Mouse (Mus musculus) liver, embryonic 14.5 days (tissue): Measurements from ENCODE around the gene Htr5b. TPM values are rescaled to one million over a fixed set of nuclear protein-coding genes. Genes with fewer than 3 reads are reported as not detected.

Experiments used
- ATAC-seq: fragments of 200-750 bp; cut with Nextera tagmentation; 2 replicates; pipeline ENCODE4 v1.8.0; 2017; ENCODE audit warnings: moderate number of reproducible peaks, mild to moderate bottlenecking, moderate library complexity; ENCODE audit not compliant: insufficient read depth
- DNase-seq, 3 experiments: peaks; one replicate each; pipeline ENCODE4 v3.0.0-alpha.2; 2012 to 2013; ENCODE audit warnings: low read depth in 3 of 3, low spot score in 3 of 3
- H3K27ac ChIP-seq: fragments of 300-500 bp; sonication (generic); 2 replicates; pipeline ENCODE4 v1.5.1; 2014; ENCODE audit warnings: moderate library complexity, mild to moderate bottlenecking, control low read depth, inconsistent platforms
- H3K27me3 ChIP-seq: fragments of 300-500 bp; sonication (generic); 2 replicates; pipeline ENCODE4 v1.6.1; 2014; ENCODE audit warnings: mild to moderate bottlenecking, low read length, moderate library complexity; ENCODE audit not compliant: control insufficient read depth, insufficient read depth
- H3K36me3 ChIP-seq: fragments of 300-500 bp; sonication (generic); replicated peaks from 2 replicates; pipeline ENCODE4 v1.6.1; 2014; ENCODE audit warnings: low read depth; ENCODE audit not compliant: control insufficient read depth, insufficient read depth
- H3K4me1 ChIP-seq, 2 experiments: fragments of 200-500 bp in 1 of 2; fragments of 300-500 bp in 1 of 2; sonication (generic) in 1 of 2; replicated peaks; 2 replicates each; pipeline ENCODE4 v1.6.1; 2012 to 2014; ENCODE audit warnings: antibody characterized with exemption in 1 of 2, inconsistent platforms in 1 of 2, low read length in 1 of 2; ENCODE audit not compliant: control insufficient read depth in 2 of 2, insufficient read depth in 2 of 2
- H3K4me2 ChIP-seq: fragments of 300-500 bp; sonication (generic); 2 replicates; pipeline ENCODE4 v1.6.1; 2014; ENCODE audit warnings: low read depth, mild to moderate bottlenecking, control low read depth, moderate library complexity
- H3K4me3 ChIP-seq, 2 experiments: fragments of 200-500 bp in 1 of 2; fragments of 300-500 bp in 1 of 2; sonication (generic) in 1 of 2; 2 replicates each; pipeline ENCODE4 v1.5.1; 2012 to 2014; ENCODE audit warnings: low read depth in 2 of 2, low read length in 2 of 2, mild to moderate bottlenecking in 2 of 2, control low read depth in 1 of 2, inconsistent platforms in 1 of 2, moderate library complexity in 1 of 2; ENCODE audit not compliant: insufficient read depth in 1 of 2
- H3K9ac ChIP-seq: fragments of 300-500 bp; sonication (generic); replicated peaks from 2 replicates; pipeline ENCODE4 v1.6.1; 2014; ENCODE audit warnings: mild to moderate bottlenecking, control low read depth, moderate library complexity
- H3K9me3 ChIP-seq: fragments of 300-500 bp; sonication (generic); 2 replicates; pipeline ENCODE4 v1.6.1; 2016; ENCODE audit warnings: low read length, mixed read lengths; ENCODE audit not compliant: control insufficient read depth
- CTCF ChIP-seq: IDR thresholded peaks from 2 replicates; pipeline ENCODE4 v1.5.1; 2016; ENCODE audit warnings: antibody characterized with exemption, low read depth, control low read depth
- EP300 ChIP-seq: IDR thresholded peaks from 2 replicates; pipeline ENCODE4 v1.6.1; 2016; ENCODE audit warnings: antibody characterized with exemption, low read depth
- WGBS: fragments of 180-500 bp; shearing (Covaris S2); extraction: QIAGEN DNeasy Blood & Tissue Kit; methylation state at CpG from one replicate; pipeline ENCODE4 v1.1.7; 2014; ENCODE audit not compliant: insufficient replicate concordance; 5-methylcytosine and 5-hydroxymethylcytosine counted together
- polyA plus RNA-seq, 2 experiments: library from polyadenylated mRNA; depleted of rRNA in 1 of 2; stranded (reverse) in 1 of 2; unstranded in 1 of 2; fragments of >200 nt; fragmentation: Nextera tagmentation in 1 of 2; extraction: Ambion mirVana in 1 of 2; gene quantifications; 2 replicates each; pipeline versions ENCODE4 v1.2.1 to v1.2.3; 2012 to 2014

Gene Htr5b
- polyA plus RNA-seq, 2 experiments = not detected

- no peak overlapping the region for H3K27ac ChIP-seq
- H3K4me3 ChIP-seq = no peak overlapping the region
- no peak overlapping the region for H3K9ac ChIP-seq
- no peaks in the 10 kb centered on the region for H3K9me3 ChIP-seq
- peaks cover 9% of the 10 kb centered on the region for H3K36me3 ChIP-seq
- no peaks in the 10 kb centered on the region for H3K27me3 ChIP-seq
- ATAC-seq (no peak), DNase-seq (no peak)
- TF ChIP-seq EP300 = no peak
- TF ChIP-seq CTCF = no peak
- 79% methylated on average over 7 of the region's 7 CpGs for WGBS
- no peak overlapping the region for H3K4me2 ChIP-seq
- peaks cover 0 to 9% of the 10 kb centered on the region in 2 experiments; a peak in 2 of 4 replicates for H3K4me1 ChIP-seq
Observed at GRCm38 (mm10) chr1:121551457-121551835, 23.2 kb upstream of the Htr5b start.

- peaks cover 0 to 9% of the 10 kb centered on the region in 2 experiments; a peak in 2 of 4 replicates for H3K4me1 ChIP-seq
- DNase-seq (no peak), ATAC-seq (no peak)
- H3K36me3 ChIP-seq = peaks cover 6% of the 10 kb centered on the region; the same call in 1 of the 2 replicates
- H3K4me2 ChIP-seq = no peak overlapping the region
- H3K9me3 ChIP-seq = no peaks in the 10 kb centered on the region
- no peak for TF ChIP-seq EP300
- TF ChIP-seq CTCF = no peak
- H3K9ac ChIP-seq = no peak overlapping the region
- 74% methylated on average over 16 of the region's 16 CpGs for WGBS
- H3K27me3 ChIP-seq = no peaks in the 10 kb centered on the region
- no peak overlapping the region for H3K27ac ChIP-seq
- H3K4me3 ChIP-seq = no peak overlapping the region
Observed at GRCm38 (mm10) chr1:121550801-121551456, 22.7 kb upstream of the Htr5b start.

- WGBS = 62% methylated on average over 4 of the region's 4 CpGs
- no peaks in the 10 kb centered on the region for H3K27me3 ChIP-seq
Observed at GRCm38 (mm10) chr1:121549456-121549855, 21.2 kb upstream of the Htr5b start.

GRCm38 (mm10) chr1:121548667-121549066 lies 20.4 kb upstream of the Htr5b start:
- ATAC-seq (peak; percentile 59; the same call in 1 of the 2 replicates), DNase-seq (peak in 1 of 3 experiments; percentile 4)
- TF ChIP-seq CTCF (no peak), EP300 (no peak)
- Histone ChIP-seq H3K27me3 (no peaks in the 10 kb centered on the region), H3K4me1 (peaks cover 0 to 9% of the 10 kb centered on the region in 2 experiments; a peak in 2 of 4 replicates), H3K36me3 (no peaks in the 10 kb centered on the region; the same call in 1 of the 2 replicates), H3K9me3 (no peaks in the 10 kb centered on the region), H3K4me2 (no peak overlapping the region), H3K9ac (no peak overlapping the region), H3K4me3 (no peak overlapping the region), H3K27ac (no peak overlapping the region)
- 64% methylated on average over 4 of the region's 4 CpGs for WGBS

More at GRCm38 (mm10) chr1:121549456-121549855, 21.2 kb upstream of the Htr5b start:
- Histone ChIP-seq H3K36me3 (peaks cover 4% of the 10 kb centered on the region; the same call in 1 of the 2 replicates), H3K9me3 (no peaks in the 10 kb centered on the region), H3K4me2 (no peak overlapping the region), H3K4me1 (peaks cover 0 to 9% of the 10 kb centered on the region in 2 experiments; a peak in 2 of 4 replicates), H3K27ac (no peak overlapping the region), H3K9ac (no peak overlapping the region), H3K4me3 (no peak overlapping the region)
- TF ChIP-seq EP300 (no peak), CTCF (peak; percentile 50)
- ATAC-seq (no peak), DNase-seq (no peak)

- 34% methylated on average over 2 of the region's 2 CpGs for WGBS
- no peak overlapping the region for H3K4me3 ChIP-seq
- no peaks in the 10 kb centered on the region for H3K27me3 ChIP-seq
- no peak overlapping the region for H3K27ac ChIP-seq
- ATAC-seq = no peak
- no peaks in the 10 kb centered on the region for H3K9me3 ChIP-seq
- no peak for TF ChIP-seq EP300
- TF ChIP-seq CTCF = no peak
- H3K36me3 ChIP-seq = no peaks in the 10 kb centered on the region
- no peak for DNase-seq
- H3K4me2 ChIP-seq = no peak overlapping the region
- H3K4me1 ChIP-seq = peaks cover 0 to 9% of the 10 kb centered on the region in 2 experiments; a peak in 2 of 4 replicates
- H3K9ac ChIP-seq = no peak overlapping the region
Observed at GRCm38 (mm10) chr1:121546844-121547243, 18.6 kb upstream of the Htr5b start.
